10 mouse cellular contexts compared by ENCODE assay signal in the genomic region with DNA sequence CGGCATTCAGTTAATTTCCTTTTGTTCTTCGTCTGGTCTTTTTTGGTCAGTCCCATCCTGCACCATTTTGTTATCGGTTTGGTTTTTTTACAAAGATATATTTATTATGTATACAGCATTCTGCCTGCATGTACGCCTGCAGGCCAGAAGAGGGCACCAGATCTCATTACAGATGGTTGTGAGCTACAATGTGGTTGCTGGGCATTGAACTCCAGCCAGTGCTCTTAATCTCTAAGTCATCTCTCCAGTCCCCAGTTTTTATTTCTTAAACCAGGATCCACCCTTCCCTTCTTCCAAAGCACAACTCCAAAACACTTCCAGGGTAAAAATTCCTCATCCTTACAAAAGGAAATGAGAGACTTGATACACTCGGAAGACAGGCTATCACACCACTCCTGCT. TPM values are rescaled to one million over a fixed set of nuclear protein-coding genes. Genes with fewer than 3 reads are reported as not detected.
DNase-seq lines count a peak whose midpoint lies in the region; ATAC-seq and TF ChIP-seq lines count a peak whose summit lies in the region.
"Had no signal": no experiment of that assay in that cellular context is flagged by ENCODE, and none has a peak within 500 bp of the region (broad histone marks: within the 10 kb centered on the region; RNA-seq: fewer than 3 reads in every experiment).

No protein-coding gene starts in this region.

- H3K27me3 ChIP-seq in cerebellum, adult 2 months (ENCODE audit: control insufficient read depth, insufficient read depth, low read length): no peaks in the 10 kb centered on the region
- H3K27me3 ChIP-seq in liver, embryonic 12.5 days (replicated peaks): no peaks in the 10 kb centered on the region
- H3K27me3 ChIP-seq in liver, embryonic 11.5 days (replicated peaks; ENCODE audit: control insufficient read depth, insufficient read depth, low read length): no peaks in the 10 kb centered on the region
- H3K27me3 ChIP-seq in midbrain, embryonic 14.5 days (ENCODE audit: control insufficient read depth, insufficient read depth, low read length): no peaks in the 10 kb centered on the region
- H3K27me3 ChIP-seq in hindbrain, embryonic 13.5 days: no peaks in the 10 kb centered on the region
- H3K27me3 ChIP-seq: hindbrain, embryonic 15.5 days had no signal

- H3K36me3 ChIP-seq in liver, embryonic 12.5 days: peaks cover 3% of the 10 kb centered on the region; the same call in 1 of the 2 replicates
- H3K36me3 ChIP-seq in liver, embryonic 11.5 days (ENCODE audit: control insufficient read depth, insufficient read depth, low read length): no peaks in the 10 kb centered on the region
- no peaks in the 10 kb centered on the region for H3K36me3 ChIP-seq in midbrain, embryonic 14.5 days (ENCODE audit: control insufficient read depth, insufficient read depth, low read length)
- no peaks in the 10 kb centered on the region for H3K36me3 ChIP-seq in hindbrain, embryonic 13.5 days

- H3K4me1 ChIP-seq in cerebellum, adult 2 months (ENCODE audit: control insufficient read depth, insufficient read depth, low read length): peaks cover 3% of the 10 kb centered on the region; the same call in 1 of the 2 replicates
- H3K4me1 ChIP-seq in liver, embryonic 12.5 days: peaks cover 43% of the 10 kb centered on the region
- peaks cover 22% of the 10 kb centered on the region for H3K4me1 ChIP-seq in liver, embryonic 11.5 days (replicated peaks; ENCODE audit: control insufficient read depth, insufficient read depth, low read length)
- H3K4me1 ChIP-seq in midbrain, embryonic 14.5 days (ENCODE audit: control insufficient read depth, insufficient read depth, low read length): peaks cover 12% of the 10 kb centered on the region
- peaks cover 22% of the 10 kb centered on the region for H3K4me1 ChIP-seq in hindbrain, embryonic 13.5 days (replicated peaks)

- no peak overlapping the region for H3K4me2 ChIP-seq in liver, embryonic 12.5 days
- no peak overlapping the region for H3K4me2 ChIP-seq in liver, embryonic 11.5 days
- no peak overlapping the region for H3K4me2 ChIP-seq in midbrain, embryonic 14.5 days (ENCODE audit: low read length)
- no peak overlapping the region for H3K4me2 ChIP-seq in hindbrain, embryonic 13.5 days
- H3K4me2 ChIP-seq: hindbrain, embryonic 15.5 days had no signal

- no peak for DNase-seq in cerebellum, adult 2 months
- DNase-seq in cerebellum, postnatal 4 days (ENCODE audit: low spot score in 2 of 2): no peak
- DNase-seq in liver, embryonic 11.5 days (ENCODE audit: low spot score): no peak
- DNase-seq in T-cell, adult 2 months (ENCODE audit: low spot score): peak; percentile 31
- peak; percentile 58 for DNase-seq in retina, embryonic 14.5 days (ENCODE audit: low spot score)
- no peak for DNase-seq in midbrain, embryonic 14.5 days
- DNase-seq: cerebellum, adult 11 months had no signal

- ATAC-seq in liver, embryonic 12.5 days: no peak
- ATAC-seq in liver, embryonic 11.5 days (replicated peaks; ENCODE audit: low FRiP score): no peak
- ATAC-seq in midbrain, embryonic 14.5 days (ENCODE audit: low FRiP score, low TSS enrichment): no peak
- no peak for ATAC-seq in hindbrain, embryonic 13.5 days (ENCODE audit: low FRiP score)

- 56% methylated on average over 5 of the region's 5 CpGs for WGBS in cerebellum, adult 2 months
- WGBS in liver, embryonic 12.5 days (ENCODE audit: insufficient replicate concordance): 39% methylated on average over 5 of the region's 5 CpGs
- WGBS in liver, embryonic 11.5 days: 46% methylated on average over 5 of the region's 5 CpGs
- WGBS in midbrain, embryonic 14.5 days: 60% methylated on average over 5 of the region's 5 CpGs
- WGBS in hindbrain, embryonic 13.5 days: 66% methylated on average over 5 of the region's 5 CpGs

- H3K9me3 ChIP-seq in liver, embryonic 12.5 days (replicated peaks): no peaks in the 10 kb centered on the region
- no peaks in the 10 kb centered on the region for H3K9me3 ChIP-seq in liver, embryonic 11.5 days (ENCODE audit: control insufficient read depth, low read length)
- no peaks in the 10 kb centered on the region for H3K9me3 ChIP-seq in midbrain, embryonic 14.5 days (ENCODE audit: control insufficient read depth, low read length)
- H3K9me3 ChIP-seq in hindbrain, embryonic 13.5 days: no peaks in the 10 kb centered on the region
- H3K9me3 ChIP-seq: hindbrain, embryonic 15.5 days had no signal

- no peak overlapping the region for H3K9ac ChIP-seq in liver, embryonic 12.5 days
- H3K9ac ChIP-seq in liver, embryonic 11.5 days (ENCODE audit: low read depth, low read length): no peak overlapping the region
- no peak overlapping the region for H3K9ac ChIP-seq in midbrain, embryonic 14.5 days (replicated peaks; ENCODE audit: low read length)
- H3K9ac ChIP-seq in hindbrain, embryonic 13.5 days: no peak overlapping the region
- H3K9ac ChIP-seq: hindbrain, embryonic 15.5 days had no signal

- peak; percentile 34; the same call in 1 of the 2 replicates for TF ChIP-seq CTCF in cerebellum, adult 2 months (IDR thresholded peaks at IDR 0.05; ENCODE audit: borderline replicate concordance, insufficient read depth, low read depth, low read length)

- no peak for TF ChIP-seq POLR2A in cerebellum, adult 2 months (IDR thresholded peaks at IDR 0.05; ENCODE audit: borderline replicate concordance, insufficient read depth, low read length)

- H3K27ac ChIP-seq in cerebellum, adult 2 months (ENCODE audit: insufficient read depth, low read length): no peak overlapping the region
- H3K27ac ChIP-seq in liver, embryonic 12.5 days: peak overlapping the region; percentile 59; the same call in 1 of the 2 replicates
- no peak overlapping the region for H3K27ac ChIP-seq in liver, embryonic 11.5 days (ENCODE audit: low read depth, low read length)
- H3K27ac ChIP-seq in midbrain, embryonic 14.5 days (replicated peaks; ENCODE audit: low read depth, low read length): no peak overlapping the region
- H3K27ac ChIP-seq in hindbrain, embryonic 13.5 days: no peak overlapping the region
- H3K27ac ChIP-seq: hindbrain, embryonic 15.5 days had no signal

- no peak overlapping the region for H3K4me3 ChIP-seq in cerebellum, adult 2 months (replicated peaks; ENCODE audit: insufficient read depth, low read depth, low read length)
- no peak overlapping the region for H3K4me3 ChIP-seq in liver, embryonic 12.5 days
- H3K4me3 ChIP-seq in liver, embryonic 11.5 days (ENCODE audit: low read depth, low read length): no peak overlapping the region
- H3K4me3 ChIP-seq in midbrain, embryonic 14.5 days (replicated peaks; ENCODE audit: low read depth, low read length): no peak overlapping the region
- H3K4me3 ChIP-seq in hindbrain, embryonic 13.5 days: no peak overlapping the region
- H3K4me3 ChIP-seq: hindbrain, embryonic 15.5 days had no signal

RNA-seq across cellular contexts. Expression of a gene that starts 3.3 kb away (rescaled TPM):
- 130 and 136 TPM in 2 replicates for polyA plus RNA-seq in cerebellum, adult 2 months (2012; rRNA removed)
- 269 and 282 TPM in 2 replicates for polyA plus RNA-seq in liver, embryonic 12.5 days (2016; fragmentation: Nextera tagmentation; extraction: Ambion mirVana)
- 309 and 329 TPM in 2 replicates for polyA plus RNA-seq in liver, embryonic 11.5 days (2014; fragmentation: Nextera tagmentation; extraction: Ambion mirVana)
- polyA plus RNA-seq in midbrain, embryonic 14.5 days (2014; fragmentation: Nextera tagmentation; extraction: Ambion mirVana): 293 and 337 TPM in 2 replicates
- 298 and 306 TPM in 2 replicates for polyA plus RNA-seq in hindbrain, embryonic 13.5 days (2015; fragmentation: Nextera tagmentation; extraction: Ambion mirVana)

RNA-seq across cellular contexts. Expression of a gene that starts 5.8 kb away (rescaled TPM):
- 1.4 and 1.5 TPM in 2 replicates for polyA plus RNA-seq in cerebellum, adult 2 months (2012; rRNA removed)
- polyA plus RNA-seq in liver, embryonic 12.5 days (2016; fragmentation: Nextera tagmentation; extraction: Ambion mirVana): 8.4 and 8.5 TPM in 2 replicates
- 8.3 and 10.0 TPM in 2 replicates for polyA plus RNA-seq in liver, embryonic 11.5 days (2014; fragmentation: Nextera tagmentation; extraction: Ambion mirVana)
- polyA plus RNA-seq in midbrain, embryonic 14.5 days (2014; fragmentation: Nextera tagmentation; extraction: Ambion mirVana): 3.5 and 4.0 TPM in 2 replicates
- polyA plus RNA-seq in hindbrain, embryonic 13.5 days (2015; fragmentation: Nextera tagmentation; extraction: Ambion mirVana): 5.9 and 6.0 TPM in 2 replicates

RNA-seq across cellular contexts. Expression of a gene that starts 8.0 kb away (rescaled TPM):
- polyA plus RNA-seq in cerebellum, adult 2 months (2012; rRNA removed): 14.9 and 15.9 TPM in 2 replicates
- 36.7 and 38.2 TPM in 2 replicates for polyA plus RNA-seq in liver, embryonic 12.5 days (2016; fragmentation: Nextera tagmentation; extraction: Ambion mirVana)
- 56.6 and 57.6 TPM in 2 replicates for polyA plus RNA-seq in liver, embryonic 11.5 days (2014; fragmentation: Nextera tagmentation; extraction: Ambion mirVana)
- polyA plus RNA-seq in midbrain, embryonic 14.5 days (2014; fragmentation: Nextera tagmentation; extraction: Ambion mirVana): 36.2 and 58.5 TPM in 2 replicates
- polyA plus RNA-seq in hindbrain, embryonic 13.5 days (2015; fragmentation: Nextera tagmentation; extraction: Ambion mirVana): 49.1 and 54.9 TPM in 2 replicates

RNA-seq across cellular contexts. Expression of a gene that starts 40.5 kb away (rescaled TPM):
- 48.1 and 48.6 TPM in 2 replicates for polyA plus RNA-seq in cerebellum, adult 2 months (2012; rRNA removed)
- 31.2 and 32.9 TPM in 2 replicates for polyA plus RNA-seq in liver, embryonic 12.5 days (2016; fragmentation: Nextera tagmentation; extraction: Ambion mirVana)
- polyA plus RNA-seq in liver, embryonic 11.5 days (2014; fragmentation: Nextera tagmentation; extraction: Ambion mirVana): 38.6 and 41.3 TPM in 2 replicates
- polyA plus RNA-seq in midbrain, embryonic 14.5 days (2014; fragmentation: Nextera tagmentation; extraction: Ambion mirVana): 26.1 and 27.5 TPM in 2 replicates
- 29.9 and 32.0 TPM in 2 replicates for polyA plus RNA-seq in hindbrain, embryonic 13.5 days (2015; fragmentation: Nextera tagmentation; extraction: Ambion mirVana)

RNA-seq across cellular contexts. Expression of a gene that starts 52.5 kb away (rescaled TPM):
- polyA plus RNA-seq in cerebellum, adult 2 months (2012; rRNA removed): 13.0 and 14.4 TPM in 2 replicates
- polyA plus RNA-seq in liver, embryonic 12.5 days (2016; fragmentation: Nextera tagmentation; extraction: Ambion mirVana): 0.19 and 0.39 TPM in 2 replicates
- 0.29 and 0.78 TPM in 2 replicates for polyA plus RNA-seq in liver, embryonic 11.5 days (2014; fragmentation: Nextera tagmentation; extraction: Ambion mirVana)
- polyA plus RNA-seq in midbrain, embryonic 14.5 days (2014; fragmentation: Nextera tagmentation; extraction: Ambion mirVana): 37.2 and 44.6 TPM in 2 replicates
- 48.0 and 48.8 TPM in 2 replicates for polyA plus RNA-seq in hindbrain, embryonic 13.5 days (2015; fragmentation: Nextera tagmentation; extraction: Ambion mirVana)

Comparison
In these comparisons a context has a peak if more than half of its experiments do, and no peak if none do; other contexts are left out.
1. DNase-seq: peak in T-cell, adult 2 months (single experiment) and retina, embryonic 14.5 days (single experiment); none in cerebellum, adult 2 months (0 of 2), cerebellum, postnatal 4 days (0 of 2), liver, embryonic 11.5 days (single experiment) and midbrain, embryonic 14.5 days (single experiment).